Mouse (Mus musculus) C2C12 (cell line): ENCODE data around the gene Actr1a. TPM values are rescaled to one million over a fixed set of nuclear protein-coding genes. Genes with fewer than 3 reads are reported as not detected.

Experiments
- H3K27me3 ChIP-seq: one replicate; pipeline ENCODE4 v1.6.1; 2011; ENCODE audit not compliant: control insufficient read depth, insufficient read depth, insufficient read length
- H3K36me3 ChIP-seq: one replicate; pipeline ENCODE4 v1.6.1; 2011; ENCODE audit not compliant: control insufficient read depth, insufficient read depth
- H3K4me3 ChIP-seq: one replicate; pipeline ENCODE4 v1.5.1; 2011; ENCODE audit warnings: mild to moderate bottlenecking, control low read depth; ENCODE audit not compliant: poor library complexity, insufficient read depth, severe bottlenecking
- H3K79me2 ChIP-seq: one replicate; pipeline ENCODE4 v1.6.1; 2011; ENCODE audit not compliant: control insufficient read depth, insufficient read depth
- H3K79me3 ChIP-seq: one replicate; pipeline ENCODE4 v1.6.1; 2011; ENCODE audit warnings: low read depth, control low read depth
- H3ac ChIP-seq: one replicate; pipeline ENCODE3; 2011; ENCODE audit warnings: low read depth; ENCODE audit not compliant: control insufficient read depth, insufficient read length
- CEBPB ChIP-seq: IDR thresholded peaks from one replicate; pipeline ENCODE4 v1.6.1; 2011; ENCODE audit warnings: low read depth, mild to moderate bottlenecking, control low read depth, moderate library complexity
- CTCF ChIP-seq: IDR thresholded peaks from one replicate; pipeline ENCODE4 v1.5.1; 2011; ENCODE audit not compliant: control insufficient read depth, insufficient read depth, insufficient read length
- FOSL1 ChIP-seq: IDR thresholded peaks from one replicate; pipeline ENCODE4 v1.8.0; 2011; ENCODE audit warnings: mild to moderate bottlenecking, low read length; ENCODE audit not compliant: poor library complexity, insufficient read depth, severe bottlenecking
- MAX ChIP-seq: IDR thresholded peaks from one replicate; pipeline ENCODE4 v1.6.1; 2011; ENCODE audit warnings: mild to moderate bottlenecking, control low read depth
- MYOD1 ChIP-seq: IDR thresholded peaks from one replicate; pipeline ENCODE4 v1.6.1; 2011; ENCODE audit warnings: low read depth; ENCODE audit not compliant: control insufficient read depth, insufficient read length
- MYOG ChIP-seq: IDR thresholded peaks from one replicate; pipeline ENCODE4 v1.6.1; 2011; ENCODE audit not compliant: control insufficient read depth, insufficient read length; ENCODE audit errors: extremely low read depth
- USF1 ChIP-seq: IDR thresholded peaks from one replicate; pipeline ENCODE4 v1.6.1; 2011; ENCODE audit warnings: low read depth, mild to moderate bottlenecking, control low read depth, moderate library complexity
- polyA plus RNA-seq: library from polyadenylated mRNA; unstranded; fragments of >200 nt; fragmentation: generic; extraction: Trizol; gene quantifications from one replicate; pipeline ENCODE4 v1.2.1, GENCODE M21; 2012; ENCODE audit warnings: missing spikeins

The Actr1a gene
- polyA plus RNA-seq, 1 experiment, result 149 TPM

- no peaks in the 10 kb centered on the region for H3K27me3 ChIP-seq
- TF ChIP-seq USF1 (no peak), CTCF (no peak), MYOD1 (no peak), CEBPB (no peak), MYOG (no peak), MAX (no peak), FOSL1 (no peak)
- no peak overlapping the region for H3ac ChIP-seq
- peaks cover 81% of the 10 kb centered on the region for H3K79me2 ChIP-seq
- peaks cover 26% of the 10 kb centered on the region for H3K36me3 ChIP-seq
- peaks cover 64% of the 10 kb centered on the region for H3K79me3 ChIP-seq
- H3K4me3 ChIP-seq, result no peak overlapping the region
Observed at GRCm38 (mm10) chr19:46389872-46390271, 5.7 kb downstream of the Actr1a start.

DNA sequence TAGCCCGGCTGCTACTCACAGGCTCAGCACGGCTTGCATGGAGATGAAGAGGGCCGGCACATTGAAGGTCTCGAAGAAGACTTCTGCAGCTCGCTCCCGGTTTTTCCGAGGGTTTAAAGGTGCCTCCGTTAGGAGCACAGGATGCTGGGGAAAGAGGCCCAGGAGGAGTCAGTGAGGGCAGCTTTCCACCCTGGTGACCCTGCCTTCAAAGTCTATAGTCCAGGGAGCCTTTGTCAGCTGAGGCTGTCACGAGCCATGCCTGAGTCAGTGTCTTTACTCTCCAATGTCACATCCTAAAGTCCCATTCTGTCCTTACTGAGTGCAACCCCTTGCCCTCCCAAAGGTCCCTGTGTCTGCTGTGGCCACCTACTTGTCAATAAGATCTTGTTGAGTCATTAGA is 13.3 kb downstream of the Actr1a start:
- peaks cover 1% of the 10 kb centered on the region for H3K79me3 ChIP-seq
- H3K27me3 ChIP-seq, result no peaks in the 10 kb centered on the region
- H3K36me3 ChIP-seq, result peaks cover 65% of the 10 kb centered on the region
- TF ChIP-seq CEBPB, result no peak
- no peak for TF ChIP-seq MYOG
- no peak for TF ChIP-seq CTCF
- no peak for TF ChIP-seq MYOD1
- no peak for TF ChIP-seq USF1
- no peak for TF ChIP-seq MAX
- no peak for TF ChIP-seq FOSL1
- H3K79me2 ChIP-seq, result peaks cover 5% of the 10 kb centered on the region
- H3ac ChIP-seq, result no peak overlapping the region
- H3K4me3 ChIP-seq, result no peak overlapping the region

DNA sequence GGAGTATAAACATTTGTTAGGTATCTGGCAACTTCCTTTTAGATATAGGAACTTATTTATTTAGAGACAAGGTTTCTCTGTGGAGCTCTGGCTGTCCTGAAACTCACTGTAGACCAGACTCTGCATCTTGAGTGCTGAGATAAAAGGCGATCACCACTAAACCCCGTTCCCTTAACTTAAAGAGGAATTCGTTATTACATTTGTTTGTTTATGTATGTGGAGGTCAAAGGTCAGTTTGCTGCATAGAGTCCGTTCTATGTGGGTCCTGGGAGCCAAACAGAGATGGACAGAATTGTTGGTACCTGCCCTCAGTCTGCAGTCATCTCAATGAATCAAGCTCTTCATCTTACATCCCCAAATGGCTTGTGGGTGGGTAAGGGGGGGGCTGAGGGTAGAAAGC is 19.7 kb downstream of the Actr1a start:
- no peak overlapping the region for H3K4me3 ChIP-seq
- no peaks in the 10 kb centered on the region for H3K79me3 ChIP-seq
- no peaks in the 10 kb centered on the region for H3K79me2 ChIP-seq
- H3K36me3 ChIP-seq, result peaks cover 34% of the 10 kb centered on the region
- no peak overlapping the region for H3ac ChIP-seq
- TF ChIP-seq MAX (no peak), FOSL1 (no peak), MYOD1 (no peak), CTCF (no peak), CEBPB (no peak), MYOG (no peak), USF1 (no peak)
- H3K27me3 ChIP-seq, result no peaks in the 10 kb centered on the region

- Histone ChIP-seq H3K27me3 (no peaks in the 10 kb centered on the region), H3K79me2 (no peaks in the 10 kb centered on the region), H3K36me3 (peaks cover 32% of the 10 kb centered on the region), H3ac (no peak overlapping the region), H3K79me3 (no peaks in the 10 kb centered on the region), H3K4me3 (no peak overlapping the region)
- TF ChIP-seq MAX (no peak), CEBPB (no peak), FOSL1 (no peak), USF1 (no peak), MYOG (no peak), CTCF (no peak), MYOD1 (no peak)
Observed at GRCm38 (mm10) chr19:46375489-46375888, 20.1 kb downstream of the Actr1a start.

- H3ac ChIP-seq, result no peak overlapping the region
- no peaks in the 10 kb centered on the region for H3K79me2 ChIP-seq
- H3K27me3 ChIP-seq, result no peaks in the 10 kb centered on the region
- no peak for TF ChIP-seq MYOG
- no peak for TF ChIP-seq MAX
- TF ChIP-seq USF1, result no peak
- no peak for TF ChIP-seq CTCF
- TF ChIP-seq FOSL1, result no peak
- no peak for TF ChIP-seq CEBPB
- TF ChIP-seq MYOD1, result no peak
- H3K4me3 ChIP-seq, result no peak overlapping the region
- H3K36me3 ChIP-seq, result peaks cover 23% of the 10 kb centered on the region
- H3K79me3 ChIP-seq, result no peaks in the 10 kb centered on the region
Observed at GRCm38 (mm10) chr19:46374477-46375088, 21.0 kb downstream of the Actr1a start.

DNA sequence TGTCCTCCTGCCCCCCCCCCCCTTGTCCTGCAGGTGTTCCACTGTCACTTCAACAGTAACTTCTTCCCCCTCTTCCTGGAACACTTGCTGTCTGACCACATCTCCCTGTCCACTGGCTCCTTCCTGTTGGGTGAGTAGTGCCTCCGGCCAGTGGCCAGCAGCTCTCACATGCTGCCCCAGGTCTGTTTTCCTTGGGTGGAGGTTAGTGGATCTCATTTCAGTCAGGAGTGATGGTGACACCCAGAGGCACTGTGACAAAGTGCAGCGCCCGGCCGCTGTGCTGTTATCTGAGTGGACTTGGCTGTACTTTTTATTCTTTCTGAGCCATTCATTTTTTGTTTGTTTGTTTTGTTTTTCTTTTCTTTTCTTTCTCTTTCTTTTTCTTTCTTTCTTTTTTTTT is 26.3 kb downstream of the Actr1a start:
- TF ChIP-seq MAX (no peak), CTCF (peak; percentile 64)
- no peaks in the 10 kb centered on the region for H3K36me3 ChIP-seq
- no peak overlapping the region for H3K4me3 ChIP-seq
- no peaks in the 10 kb centered on the region for H3K27me3 ChIP-seq
- no peaks in the 10 kb centered on the region for H3K79me3 ChIP-seq
- H3K79me2 ChIP-seq, result no peaks in the 10 kb centered on the region
- no peak overlapping the region for H3ac ChIP-seq
